Mouse (Mus musculus): Measurements from ENCODE around the gene Slc38a6.

Slc38a6 gene

GRCm38 (mm10) chr12:73324742-73325141 is 38.2 kb downstream of the Slc38a6 start:
- DNase-seq: peak; percentile 41 to 45

GRCm38 (mm10) chr12:73325181-73325580 is 38.6 kb downstream of the Slc38a6 start:
- no peak for DNase-seq

- DNase-seq: no peak
Measured at GRCm38 (mm10) chr12:73325617-73326016, 39.0 kb downstream of the Slc38a6 start.

GRCm38 (mm10) chr12:73327381-73327780 is 40.8 kb downstream of the Slc38a6 start:
- no peak for DNase-seq

- no peak for DNase-seq
Measured at GRCm38 (mm10) chr12:73328448-73329167, 42.0 kb downstream of the Slc38a6 start.

- DNase-seq: no peak
Measured at GRCm38 (mm10) chr12:73330236-73330635, 43.7 kb downstream of the Slc38a6 start.

GRCm38 (mm10) chr12:73332701-73333100 is 46.1 kb downstream of the Slc38a6 start:
- no peak for DNase-seq

GRCm38 (mm10) chr12:73334051-73334551 is 47.5 kb downstream of the Slc38a6 start:
- DNase-seq: peak; percentile 71 to 84

- no peak for DNase-seq
Measured at GRCm38 (mm10) chr12:73337127-73337526, 50.5 kb downstream of the Slc38a6 start.

GRCm38 (mm10) chr12:73340642-73341293 is 54.2 kb downstream of the Slc38a6 start:
- DNase-seq: no peak

- DNase-seq: no peak
Measured at GRCm38 (mm10) chr12:73341703-73342663, 55.4 kb downstream of the Slc38a6 start.

- no peak for DNase-seq
Measured at GRCm38 (mm10) chr12:73344300-73344699, 57.7 kb downstream of the Slc38a6 start.

- no peak for DNase-seq
Measured at GRCm38 (mm10) chr12:73345157-73345556, 58.6 kb downstream of the Slc38a6 start.

GRCm38 (mm10) chr12:73347202-73347601 is 60.6 kb downstream of the Slc38a6 start:
- DNase-seq: no peak

GRCm38 (mm10) chr12:73350466-73350865 is 63.9 kb downstream of the Slc38a6 start:
- DNase-seq: no peak

- DNase-seq: no peak
Measured at GRCm38 (mm10) chr12:73350982-73351381, 64.4 kb downstream of the Slc38a6 start.

- no peak for DNase-seq
Measured at GRCm38 (mm10) chr12:73351746-73352145, 65.2 kb downstream of the Slc38a6 start.

- peak; percentile 62 to 80 for DNase-seq
Measured at GRCm38 (mm10) chr12:73353362-73353761, 66.8 kb downstream of the Slc38a6 start.

GRCm38 (mm10) chr12:73354521-73354920 is 67.9 kb downstream of the Slc38a6 start:
- DNase-seq: peak; percentile 51 to 67

- peak in 1 of 2 experiments; percentile 26 for DNase-seq
Measured at GRCm38 (mm10) chr12:73355084-73355775, 68.7 kb downstream of the Slc38a6 start.

- no peak for DNase-seq
Measured at GRCm38 (mm10) chr12:73356696-73357095, 70.1 kb downstream of the Slc38a6 start.

- DNase-seq: no peak
Measured at GRCm38 (mm10) chr12:73357311-73357710, 70.7 kb downstream of the Slc38a6 start.

Data from cerebellum, postnatal 10 days (tissue).